Mouse (Mus musculus): ENCODE results near the gene Tcf19.

DNA sequence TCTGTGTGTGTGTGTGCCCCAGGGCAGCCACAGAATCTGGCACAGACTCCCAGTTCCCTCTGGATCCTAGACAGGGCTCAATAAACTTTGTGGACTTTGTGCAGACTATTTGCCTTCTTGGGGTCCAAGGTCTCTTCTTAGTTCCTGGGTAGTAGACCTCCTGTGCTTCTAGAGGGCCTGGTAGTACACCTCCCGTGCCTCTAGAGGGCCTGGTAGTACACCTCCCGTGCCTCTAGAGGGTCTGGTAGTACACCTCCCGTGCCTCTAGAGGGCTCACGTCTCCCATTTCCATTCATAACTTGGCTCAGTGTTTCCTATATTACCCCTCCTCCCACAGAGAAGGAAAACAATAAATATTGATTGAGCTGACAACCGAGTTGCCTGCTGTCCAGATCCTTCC is 40.2 kb upstream of the Tcf19 start:
- TF ChIP-seq CTCF (IDR thresholded peaks at IDR 0.05; ENCODE audit: borderline replicate concordance, extremely low read depth, insufficient read depth, insufficient read length), result peak; percentile 72
- no peak for TF ChIP-seq POLR2A (IDR thresholded peaks at IDR 0.05; ENCODE audit: borderline replicate concordance, extremely low read depth, insufficient read depth, insufficient read length, poor library complexity, severe bottlenecking)
